Comparison of ENCODE assay signal across 8 mouse cellular contexts in the genomic region with DNA sequence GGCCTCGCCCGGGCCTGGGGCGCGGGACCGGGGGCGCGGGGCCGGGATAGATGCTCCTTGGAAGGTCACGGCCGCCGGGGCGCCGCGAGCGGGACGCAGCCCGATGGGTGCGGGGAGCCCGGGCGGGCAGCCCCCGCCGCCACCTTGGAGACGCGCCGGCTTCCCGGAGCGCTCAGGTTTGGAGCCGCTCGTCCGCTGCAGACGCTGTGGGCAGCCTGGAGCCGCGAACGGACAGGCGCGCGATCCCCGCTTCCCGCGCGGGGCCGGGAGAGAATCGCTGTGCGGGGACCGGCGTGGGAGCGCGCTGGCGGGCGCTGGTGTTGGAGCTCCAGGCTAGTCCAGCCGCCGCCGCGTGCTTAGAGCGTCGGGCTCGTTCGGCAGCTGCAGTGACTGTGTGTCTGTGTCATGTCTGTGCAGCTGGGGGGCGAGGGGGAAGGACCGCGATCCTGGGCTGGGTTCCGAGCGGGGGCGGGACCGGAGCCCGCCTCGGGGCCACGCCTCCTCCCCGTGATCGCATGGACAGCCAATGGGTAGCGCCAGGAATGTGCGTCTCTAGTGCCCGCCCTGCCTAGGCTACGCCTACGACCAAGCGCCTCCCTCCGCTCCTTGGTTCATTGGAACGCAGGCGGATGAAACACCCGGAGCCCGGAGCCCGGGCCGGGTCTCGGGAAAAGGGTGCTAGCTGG. TPM values are rescaled to one million over a fixed set of nuclear protein-coding genes. Genes with fewer than 3 reads are reported as not detected.
DNase-seq lines count a peak whose midpoint lies in the region; ATAC-seq lines count a peak whose summit lies in the region.

Gene Large1 (minus strand): TSS at position 433 of the 686 bp plus-strand sequence.

- H3K9me3 ChIP-seq in hindbrain, embryonic 15.5 days, result no peaks in the 10 kb centered on the region

- WGBS in hindbrain, embryonic 15.5 days, result under 1% methylated on average over 64 of the region's 84 CpGs

- ATAC-seq in common myeloid progenitor, adult 5-6 weeks (replicated peaks; ENCODE audit: low read depth, poor library complexity, severe bottlenecking), result peak; percentile 91
- ATAC-seq in hindbrain, embryonic 15.5 days (ENCODE audit: low FRiP score, low read depth), result peak; percentile 99

- peaks cover 46% of the 10 kb centered on the region for H3K4me1 ChIP-seq in hindbrain, embryonic 15.5 days (replicated peaks)

- H3K36me3 ChIP-seq in hindbrain, embryonic 15.5 days, result no peaks in the 10 kb centered on the region

- peak within 1 kb of the TSS; percentile 90 for H3K9ac ChIP-seq in hindbrain, embryonic 15.5 days

- peak within 1 kb of the TSS; percentile 86 for H3K4me3 ChIP-seq in hindbrain, embryonic 15.5 days

- no peaks in the 10 kb centered on the region for H3K27me3 ChIP-seq in hindbrain, embryonic 15.5 days

- peak within 1 kb of the TSS; percentile 84 for H3K4me2 ChIP-seq in hindbrain, embryonic 15.5 days

- DNase-seq in ZHBTc4 (ENCODE audit: low read depth, low spot score), result peak; percentile 99
- DNase-seq in gastrocnemius, adult 18-20 months (ENCODE audit: low spot score), result peak; percentile 98
- peak; percentile 98 to 99 for DNase-seq in layer of hippocampus, postnatal 36 days
- DNase-seq in lung, postnatal 25 days (ENCODE audit: low spot score), result peak; percentile 97
- DNase-seq in retina, adult 2 months (ENCODE audit: low read depth, low spot score), result peak; percentile 87
- peak; percentile 88 for DNase-seq in thymus, postnatal 25 days

- peak within 1 kb of the TSS; percentile 96 for H3K27ac ChIP-seq in hindbrain, embryonic 15.5 days (replicated peaks)

RNA-seq across cellular contexts. Expression of gene Large1, which starts in this region (rescaled TPM):
- total RNA-seq in common myeloid progenitor, adult 5-6 weeks (2017), result 4.2 and 4.3 TPM in 2 replicates
- total RNA-seq in gastrocnemius, adult 18-20 months (2021), result 10 to 100 TPM; 25.2 to 33.0 TPM
- polyA plus RNA-seq in hindbrain, embryonic 15.5 days (2015; fragmentation: Nextera tagmentation; extraction: Ambion mirVana), result 15.8 and 16.1 TPM in 2 replicates
- total RNA-seq in layer of hippocampus, postnatal 36 days (2021), result 100 to 1,000 TPM; 152 to 153 TPM

Comparison
In these comparisons a context has a peak if more than half of its experiments do, and no peak if none do; other contexts are left out.
1. Peak in every context shown above with its lines: DNase-seq, ATAC-seq, H3K4me3 ChIP-seq and H3K27ac ChIP-seq.
2. RNA of gene Large1 (total RNA-seq): 152 to 153 TPM in layer of hippocampus, postnatal 36 days; 25.2 to 33.0 TPM in gastrocnemius, adult 18-20 months and 4.2 to 4.3 TPM in common myeloid progenitor, adult 5-6 weeks; every median in the first group is over 4 times any median in the second.